Mouse (Mus musculus): ENCODE data around the gene Cpn1.
"Not testable (repeated sequence)": the region's sequence is repeated elsewhere in the genome, so short reads cannot be mapped to it uniquely, and the experiment has no call there.

Gene Cpn1

GRCm38 (mm10) chr19:43980711-43981110, 5.6 kb downstream of the Cpn1 start:
- DNase-seq = no peak

DNA sequence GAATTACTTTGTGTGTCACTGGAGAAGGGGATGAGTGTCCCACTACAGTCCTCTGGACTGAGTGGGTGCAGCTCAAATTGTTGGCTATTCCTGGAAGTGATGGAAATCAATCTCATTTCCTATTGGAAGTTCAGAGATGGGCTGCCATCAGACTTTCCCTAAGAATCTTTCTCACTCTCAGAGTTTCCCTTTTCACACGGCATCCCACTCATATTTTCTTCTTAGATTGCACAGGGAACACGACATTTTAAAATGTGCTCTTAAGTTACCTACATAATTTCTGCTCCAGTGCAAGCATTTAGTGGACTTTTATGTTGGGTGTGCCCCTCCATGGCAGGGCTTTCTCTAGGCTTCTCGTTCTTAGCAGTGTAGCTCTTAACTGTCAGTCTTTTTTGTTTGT, 8.6 kb downstream of the Cpn1 start:
- DNase-seq = no peak

DNA sequence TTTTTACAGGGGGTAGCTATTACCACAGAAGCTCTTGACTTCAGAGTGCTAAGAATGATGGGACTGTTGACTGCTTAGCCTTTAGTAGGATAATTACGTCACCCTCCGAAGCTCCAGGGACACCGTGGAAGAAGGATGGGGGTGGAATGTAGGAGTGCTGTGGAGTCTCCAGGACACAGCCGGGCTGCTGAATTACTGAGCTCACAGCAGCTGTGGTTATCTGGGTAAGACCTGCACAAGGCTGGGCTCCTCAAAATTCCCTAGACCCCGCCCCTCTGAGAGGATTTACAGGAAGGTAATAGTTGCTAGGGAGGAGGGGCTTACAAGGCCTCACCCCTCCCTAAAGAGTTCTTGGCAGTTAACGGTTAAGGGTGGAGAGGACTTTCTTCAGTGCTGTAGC, 9.7 kb downstream of the Cpn1 start:
- DNase-seq = no peak

- DNase-seq = no peak
These were observed 12.1 kb downstream of the Cpn1 start for GRCm38 (mm10) chr19:43974221-43974620.

- DNase-seq = no peak
These were observed 12.6 kb downstream of the Cpn1 start for GRCm38 (mm10) chr19:43973711-43974110.

DNA sequence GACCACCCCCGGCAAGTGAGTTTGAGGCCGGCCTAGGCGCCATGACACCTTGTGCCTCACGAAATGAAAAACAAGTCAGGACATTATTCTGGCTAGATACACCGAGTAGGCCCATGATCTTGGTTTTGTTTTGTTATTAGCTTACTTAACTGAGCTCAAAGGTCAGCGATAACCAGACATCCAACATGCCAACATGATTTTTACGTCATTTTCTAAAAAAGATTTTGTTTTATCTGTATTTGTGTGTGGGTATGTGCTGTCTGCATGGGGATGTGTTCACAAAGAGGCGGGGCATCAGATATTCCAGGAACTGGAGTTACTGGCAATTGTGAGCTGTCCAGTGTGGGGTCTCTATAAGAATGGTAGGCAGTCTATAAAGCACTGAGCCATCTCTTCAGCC, 14.2 kb downstream of the Cpn1 start:
- DNase-seq = no peak

GRCm38 (mm10) chr19:43968436-43969026, 17.8 kb downstream of the Cpn1 start:
- no peak for DNase-seq

DNA sequence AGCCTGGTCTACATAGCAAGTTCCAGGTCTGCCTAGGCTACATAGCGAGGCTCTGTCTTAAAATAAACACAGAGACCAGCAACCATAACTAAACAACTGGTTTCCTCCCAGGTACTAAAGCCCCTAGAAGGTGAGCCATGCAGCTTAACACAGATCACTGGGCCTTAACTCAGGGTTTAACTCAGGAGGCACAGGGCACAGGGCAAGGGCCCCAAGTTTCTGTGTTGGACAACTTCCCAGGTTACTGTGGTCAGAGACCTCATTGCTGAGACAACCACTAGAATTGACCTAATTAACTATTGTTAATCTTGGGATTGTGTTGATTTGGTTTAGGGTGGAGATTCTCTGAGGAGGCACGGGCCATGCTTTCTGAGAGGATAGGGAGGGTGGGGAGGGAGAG, 19.9 kb downstream of the Cpn1 start:
- no peak for DNase-seq

GRCm38 (mm10) chr19:43965496-43966085, 20.8 kb downstream of the Cpn1 start:
- no peak for DNase-seq

DNA sequence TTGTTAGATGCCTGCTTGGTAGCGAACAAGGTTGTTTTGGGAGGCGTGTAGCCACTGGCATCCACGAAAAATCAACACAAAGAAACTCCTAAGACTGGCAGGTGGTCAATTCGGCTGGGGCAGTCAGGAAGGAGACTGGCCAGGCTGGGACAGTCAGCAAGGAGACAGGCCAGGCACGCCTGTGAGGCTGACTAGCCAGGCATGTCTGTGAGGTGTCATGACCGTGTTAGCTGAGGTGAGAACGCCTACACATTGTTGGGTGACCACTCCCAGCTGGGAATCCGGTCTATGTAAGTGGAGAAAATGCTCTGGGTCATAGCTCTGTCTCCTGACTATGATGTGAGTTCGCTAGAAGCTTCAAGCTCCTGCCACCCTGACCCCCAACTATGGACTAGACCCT, 23.6 kb downstream of the Cpn1 start:
- DNase-seq = no peak

DNA sequence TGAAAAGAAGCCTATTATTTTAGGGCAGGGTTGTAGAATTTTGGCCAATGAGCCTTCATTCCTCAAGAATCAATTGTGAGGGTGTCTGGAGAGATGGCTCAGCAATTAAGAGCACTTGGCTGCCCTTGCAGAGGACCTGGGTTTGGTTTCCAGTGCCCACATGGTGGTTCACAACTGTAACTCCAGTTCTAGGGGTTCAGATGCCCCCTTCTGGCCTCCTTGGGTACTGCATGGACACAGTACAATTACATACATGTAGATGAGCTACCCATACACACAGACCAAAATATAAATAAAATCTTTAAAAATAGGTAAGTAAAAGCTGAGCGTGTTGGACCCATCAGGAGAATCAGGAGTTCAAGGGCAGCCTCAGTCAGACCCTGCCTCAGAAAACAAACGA, 25.2 kb downstream of the Cpn1 start:
- no peak for DNase-seq

DNA sequence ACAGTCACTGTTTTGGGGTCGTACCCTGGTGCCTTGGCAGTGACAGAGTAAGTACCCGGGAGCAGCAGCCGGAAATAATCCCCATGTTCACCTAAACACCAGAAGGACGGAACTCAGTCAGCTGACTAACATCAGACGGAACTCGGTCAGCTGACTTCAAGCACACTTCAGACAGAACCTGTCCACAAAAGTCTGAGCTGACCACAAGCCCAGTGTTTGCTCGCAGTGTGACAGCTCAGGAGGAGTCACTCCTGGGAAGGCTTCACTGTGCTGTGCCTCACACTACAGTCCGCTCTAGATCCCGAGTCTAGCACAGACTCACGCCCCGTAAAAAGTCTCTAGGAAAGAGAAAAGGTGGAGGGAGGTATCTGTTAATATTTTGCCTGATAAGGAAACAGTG, 26.3 kb downstream of the Cpn1 start:
- DNase-seq = no peak

- peak; percentile 58 for DNase-seq
These were observed 27.2 kb downstream of the Cpn1 start for GRCm38 (mm10) chr19:43959162-43959561.

DNA sequence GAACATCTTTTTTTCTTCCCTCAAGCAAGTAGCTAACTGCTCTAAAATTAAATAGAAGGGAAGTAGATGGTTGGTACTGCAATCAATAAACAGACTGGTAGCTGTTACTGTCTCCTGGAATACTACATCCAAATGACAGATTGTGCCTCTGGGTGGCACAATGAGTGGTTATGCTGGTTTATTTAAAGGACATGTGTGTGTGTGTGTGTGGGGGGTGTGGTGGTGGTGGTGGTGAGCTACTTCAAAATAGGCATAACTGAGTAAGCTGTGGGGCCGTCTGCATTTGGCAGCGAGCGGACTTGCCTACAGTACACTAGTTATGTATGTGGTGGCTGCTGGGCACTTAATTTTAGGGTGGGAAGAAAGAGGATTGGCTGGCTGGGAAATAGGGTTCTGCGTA, 28.5 kb downstream of the Cpn1 start:
- no peak for DNase-seq

DNA sequence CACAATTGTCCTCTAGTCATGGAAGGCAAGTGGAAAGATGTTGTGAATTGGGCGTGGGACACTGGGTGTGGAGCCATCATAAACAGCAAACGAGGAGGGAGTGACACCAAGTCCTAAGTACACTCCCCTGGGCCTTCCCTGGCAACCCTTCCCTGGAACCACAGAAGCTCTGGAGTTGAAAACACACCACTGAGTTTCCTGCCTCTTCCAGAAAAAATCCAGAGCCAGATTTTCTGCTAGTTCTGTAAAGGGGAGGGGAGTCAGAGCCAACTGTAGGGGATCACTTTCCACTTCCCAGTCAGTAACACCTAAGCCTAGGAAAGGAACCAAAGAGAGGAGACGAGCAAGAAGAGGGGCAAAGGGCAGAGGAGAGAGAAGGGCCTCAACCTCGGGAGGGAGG, 29.0 kb downstream of the Cpn1 start:
- no peak for DNase-seq

DNA sequence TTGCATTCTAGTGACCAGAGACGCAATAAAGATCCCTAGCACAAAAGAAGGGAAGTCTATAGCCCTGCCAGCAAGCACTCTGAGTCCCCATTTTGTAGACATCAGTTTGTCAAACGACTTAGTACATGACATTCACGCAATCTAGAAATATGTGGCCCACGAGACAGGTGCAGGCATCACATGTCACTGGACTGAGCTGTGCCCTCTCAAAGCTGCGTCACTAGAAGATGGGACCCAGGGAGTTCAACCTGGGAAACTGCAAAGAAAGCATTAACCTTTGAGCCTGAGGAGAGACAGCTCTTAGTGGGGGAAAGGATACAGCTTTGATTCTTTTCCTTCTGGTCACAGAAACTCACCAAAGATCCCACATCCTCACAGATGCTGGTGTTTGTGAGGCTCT, 31.1 kb downstream of the Cpn1 start:
- peak; percentile 35 for DNase-seq

GRCm38 (mm10) chr19:43954864-43955263, 31.5 kb downstream of the Cpn1 start:
- DNase-seq = no peak

DNA sequence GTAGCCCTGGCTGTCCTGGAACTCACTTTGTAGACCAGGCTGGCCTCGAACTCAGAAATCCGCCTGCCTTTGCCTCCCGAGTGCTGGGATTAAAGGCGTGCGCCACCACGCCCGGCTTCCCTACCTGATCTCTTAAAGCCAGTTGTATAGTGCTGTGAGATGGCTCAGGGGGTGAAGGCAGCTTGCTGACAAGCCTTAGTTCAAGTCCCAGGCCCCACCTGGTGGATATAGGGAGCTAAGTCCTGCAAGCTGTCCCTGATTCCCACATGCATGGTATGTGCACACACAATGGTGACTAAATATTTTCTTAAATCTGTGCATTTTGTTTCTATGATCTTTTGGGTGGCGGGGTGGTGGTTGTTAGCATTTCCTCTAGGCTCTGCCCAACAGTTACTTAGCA, 33.4 kb downstream of the Cpn1 start:
- DNase-seq = not testable (repeated sequence)

DNA sequence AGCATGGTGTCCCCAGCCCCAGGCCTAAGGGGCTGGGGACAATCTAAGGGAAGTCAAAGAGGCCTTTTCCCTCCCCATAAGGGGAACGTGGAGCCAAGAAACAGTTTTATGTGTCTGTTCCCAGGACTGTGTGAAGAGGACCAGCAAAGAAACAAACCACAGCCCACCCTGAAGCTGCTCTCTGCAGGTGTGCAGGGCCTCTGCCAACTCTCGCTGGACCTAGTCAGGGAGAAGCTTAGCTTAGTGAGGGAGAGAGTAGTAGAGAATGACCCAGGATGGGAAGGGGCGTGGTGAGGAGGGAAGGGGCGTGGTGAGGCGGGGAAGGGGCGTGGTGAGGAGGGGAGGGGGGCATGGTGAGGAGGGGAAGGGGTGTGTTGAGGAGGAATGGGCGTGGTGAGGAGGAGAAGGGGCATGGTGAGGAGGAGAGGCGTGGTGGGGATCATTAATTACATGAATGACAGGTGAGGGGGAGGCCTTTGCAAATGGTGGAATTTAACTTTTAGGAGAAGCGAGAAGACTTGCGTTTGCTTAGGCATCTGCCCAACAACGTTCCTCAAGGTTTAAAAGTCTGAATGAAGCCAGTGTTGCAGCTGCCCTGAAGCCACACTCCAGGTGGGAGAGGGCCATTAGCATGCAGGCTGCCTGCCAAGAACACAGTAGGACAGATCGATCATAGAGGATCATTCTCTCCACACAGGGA, 37.1 kb downstream of the Cpn1 start:
- DNase-seq = no peak

- DNase-seq = no peak
These were observed 41.8 kb downstream of the Cpn1 start for GRCm38 (mm10) chr19:43944566-43944965.

DNA sequence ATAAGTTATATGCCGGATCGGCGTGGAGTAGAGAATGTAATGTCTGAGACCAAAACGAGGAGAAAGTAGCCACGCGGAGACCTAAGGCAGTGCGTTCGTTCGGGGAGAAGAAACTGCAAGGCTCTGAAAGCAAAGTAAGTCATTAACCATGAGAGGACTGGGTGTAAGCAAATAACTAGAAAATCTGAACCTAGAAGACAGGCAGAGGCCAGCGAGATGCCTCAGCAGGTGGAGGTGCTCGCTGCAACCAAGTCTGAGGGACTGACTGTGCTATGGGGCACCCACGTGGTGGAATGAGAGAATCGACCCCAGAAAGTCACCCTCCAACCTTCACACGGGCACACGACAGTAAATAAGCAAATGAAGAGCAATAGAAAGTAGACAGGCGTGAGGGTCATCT, 43.3 kb downstream of the Cpn1 start:
- DNase-seq = peak; percentile 50

DNA sequence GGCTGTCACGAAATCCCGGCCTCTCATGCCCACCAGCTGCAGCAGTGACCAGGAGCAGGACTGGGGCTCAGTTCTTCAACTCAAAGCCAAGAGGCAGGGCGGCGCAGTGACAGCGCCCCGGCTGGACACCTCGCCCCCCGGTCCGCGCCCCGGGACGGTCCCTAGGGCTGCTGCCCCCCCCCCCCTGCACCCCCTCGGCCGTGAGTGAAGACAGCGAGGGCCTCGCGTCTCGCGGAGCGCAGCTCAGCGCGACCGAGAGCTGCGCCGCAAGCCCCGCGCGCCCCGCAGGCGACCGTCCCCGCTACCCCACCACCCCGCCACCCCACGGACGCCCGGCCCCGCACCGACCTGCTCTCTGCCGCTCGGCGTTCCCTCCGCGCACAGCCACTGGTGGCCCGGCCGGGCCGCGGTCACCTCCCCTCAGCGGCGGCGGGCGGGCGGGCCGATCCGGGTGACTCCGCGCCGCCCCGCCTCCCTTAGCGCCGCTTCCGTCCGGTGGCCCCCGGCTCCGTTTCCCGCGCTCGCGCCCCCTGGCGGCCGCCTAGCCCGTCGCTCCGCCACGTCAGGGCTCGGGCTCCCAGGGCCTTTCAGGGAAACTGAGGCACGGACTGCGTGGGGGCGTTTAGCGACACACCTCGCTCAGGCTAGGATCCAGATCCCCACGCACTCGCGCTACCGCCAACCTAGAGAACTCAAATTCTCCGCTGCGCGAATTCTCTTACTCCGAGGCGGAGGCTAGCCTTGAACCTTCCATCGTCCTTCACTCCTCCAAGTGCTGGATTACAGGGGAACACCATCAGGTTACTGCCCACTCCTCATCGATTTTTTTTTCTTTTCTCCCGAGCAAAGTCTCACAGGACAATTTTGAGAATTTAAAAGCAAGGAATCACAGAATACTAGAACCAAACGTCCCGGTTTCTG, 46.3 kb downstream of the Cpn1 start, which contains the start of gene Dnmbp:
Gene Dnmbp (minus strand): TSS at position 423 of the 921 bp plus-strand sequence.
- DNase-seq = peak; percentile 54

DNA sequence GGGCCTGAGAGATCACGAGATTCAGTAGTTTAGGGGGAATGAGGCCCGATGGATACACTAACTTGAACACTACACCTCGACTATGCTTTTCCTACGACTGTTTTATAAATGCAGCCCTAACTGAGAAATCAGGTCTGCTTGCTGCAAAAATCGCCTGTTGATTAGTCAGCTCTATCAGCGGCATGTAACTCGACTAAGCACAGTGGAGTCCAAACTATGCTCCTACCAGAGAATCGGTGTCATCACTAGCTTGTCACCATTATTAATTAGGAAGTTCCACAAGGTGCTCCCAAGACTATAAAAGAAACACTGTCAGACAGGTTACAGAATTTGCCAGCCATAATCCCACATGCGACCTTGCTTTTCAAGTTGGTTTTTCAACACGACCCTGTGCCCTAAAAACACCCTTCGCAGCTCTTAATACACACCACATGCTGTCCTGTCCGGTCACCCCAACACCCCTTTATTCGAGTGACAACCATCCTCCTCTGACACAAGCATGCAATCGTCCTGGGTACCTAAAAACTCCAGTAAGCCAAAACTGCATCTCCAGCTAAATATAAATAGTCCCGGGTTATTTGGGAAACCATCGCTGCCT, 47.1 kb downstream of the Cpn1 start:
- DNase-seq = no peak

Measured in kidney, adult 11 months (tissue).